12 mouse cellular contexts compared by ENCODE assay signal in the genomic region with DNA sequence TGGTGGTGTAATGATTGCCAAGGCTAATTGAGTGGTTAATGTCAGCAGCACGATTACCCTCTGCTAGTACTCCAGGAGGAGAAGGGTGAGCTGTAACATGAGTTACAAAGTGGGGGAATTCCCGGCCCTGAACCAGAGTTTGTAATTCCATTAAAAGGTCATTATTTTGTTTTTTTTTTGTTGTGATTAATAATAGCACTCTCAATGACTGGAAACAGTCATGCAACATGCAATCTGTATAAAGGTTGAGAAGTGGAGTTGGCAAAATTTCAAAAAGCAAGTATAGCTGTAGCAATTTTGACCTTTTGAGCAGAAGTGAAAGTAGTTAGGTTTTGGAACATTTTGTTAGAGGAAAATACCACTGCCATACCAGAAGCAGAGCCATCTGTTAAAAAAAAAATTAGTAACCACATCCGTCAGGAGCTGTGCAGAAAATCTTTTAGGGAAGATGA. TPM values are rescaled to one million over a fixed set of nuclear protein-coding genes. Genes with fewer than 3 reads are reported as not detected.
DNase-seq lines count a peak whose midpoint lies in the region; ATAC-seq and TF ChIP-seq lines count a peak whose summit lies in the region.
"Had no signal": no experiment of that assay in that cellular context is flagged by ENCODE, and none has a peak within 500 bp of the region (broad histone marks: within the 10 kb centered on the region; RNA-seq: fewer than 3 reads in every experiment).

No protein-coding gene starts in this region.

- H3K79me2 ChIP-seq in liver, adult 2 months (ENCODE audit: control insufficient read depth, insufficient read depth, low read length) = no peaks in the 10 kb centered on the region

- no peak overlapping the region for H3K4me3 ChIP-seq in liver, adult 2 months (ENCODE audit: insufficient read depth, low read depth, low read length)
- H3K4me3 ChIP-seq in forebrain, embryonic 15.5 days = no peak overlapping the region
- H3K4me3 ChIP-seq: erythroblast, embryonic 14.5 days; heart, embryonic 13.5 days; limb, embryonic 10.5 days had no signal

- TF ChIP-seq POLR2A in liver, adult 2 months (IDR thresholded peaks at IDR 0.05; ENCODE audit: extremely low read depth, insufficient read depth, low read length) = no peak

- ATAC-seq in CD4-positive, CD25-positive, alpha-beta regulatory T cell, adult 4 months = peak; percentile 86
- peak; percentile 86 for ATAC-seq in megakaryocyte progenitor cell, adult 5-6 weeks (replicated peaks; ENCODE audit: poor library complexity)
- no peak for ATAC-seq in forebrain, embryonic 15.5 days (replicated peaks)
- ATAC-seq: hindbrain, embryonic 16.5 days had no signal

- H3K36me3 ChIP-seq in liver, adult 2 months (ENCODE audit: control insufficient read depth, insufficient read depth, low read length) = no peaks in the 10 kb centered on the region
- no peaks in the 10 kb centered on the region for H3K36me3 ChIP-seq in forebrain, embryonic 15.5 days
- H3K36me3 ChIP-seq: heart, embryonic 13.5 days; limb, embryonic 10.5 days had no signal

- H3K4me1 ChIP-seq in liver, adult 2 months (ENCODE audit: control insufficient read depth, insufficient read depth, low read length) = no peaks in the 10 kb centered on the region
- no peaks in the 10 kb centered on the region for H3K4me1 ChIP-seq in forebrain, embryonic 15.5 days
- H3K4me1 ChIP-seq: heart, embryonic 13.5 days; limb, embryonic 10.5 days had no signal

- 54% methylated on average over 3 of the region's 3 CpGs for WGBS in liver, adult 2 months
- WGBS in forebrain, embryonic 15.5 days = 64% methylated on average over 3 of the region's 3 CpGs

- no peak for TF ChIP-seq CTCF in liver, adult 2 months (IDR thresholded peaks at IDR 0.05; ENCODE audit: low read depth, low read length)

- no peak overlapping the region for H3K4me2 ChIP-seq in forebrain, embryonic 15.5 days (replicated peaks)
- H3K4me2 ChIP-seq: heart, embryonic 13.5 days had no signal

- DNase-seq in liver, adult 2 months (ENCODE audit: extremely low read depth, low read depth, low spot score) = peak; percentile 29
- no peak for DNase-seq in liver
- peak; percentile 63 for DNase-seq in adrenal gland, postnatal 14 days
- no peak for DNase-seq in T-cell, adult 2 months (ENCODE audit: low spot score)
- DNase-seq: lung, postnatal 14 days had no signal

- no peaks in the 10 kb centered on the region; the same call in 1 of the 2 replicates for H3K27me3 ChIP-seq in liver, adult 2 months (ENCODE audit: control insufficient read depth, insufficient read depth, low read length)
- H3K27me3 ChIP-seq in forebrain, embryonic 15.5 days = no peaks in the 10 kb centered on the region
- H3K27me3 ChIP-seq: heart, embryonic 13.5 days had no signal

- no peak overlapping the region for H3K27ac ChIP-seq in liver, adult 2 months (replicated peaks; ENCODE audit: insufficient read depth, low read depth, low read length)
- no peak overlapping the region for H3K27ac ChIP-seq in forebrain, embryonic 15.5 days (replicated peaks)
- H3K27ac ChIP-seq: heart, embryonic 13.5 days; limb, embryonic 10.5 days had no signal

- H3K9ac ChIP-seq in liver, adult 2 months (ENCODE audit: low read depth, low read length) = no peak overlapping the region
- no peak overlapping the region for H3K9ac ChIP-seq in forebrain, embryonic 15.5 days (replicated peaks)
- H3K9ac ChIP-seq: heart, embryonic 13.5 days had no signal

- no peaks in the 10 kb centered on the region for H3K9me3 ChIP-seq in forebrain, embryonic 15.5 days
- H3K9me3 ChIP-seq: heart, embryonic 13.5 days; limb, embryonic 10.5 days had no signal

RNA-seq across cellular contexts. Expression of a gene that starts 22.4 kb away (rescaled TPM):
- 11.3 and 13.0 TPM in 2 replicates for total RNA-seq in liver, adult 2 months (2014; rRNA removed)
- 9.6 and 9.8 TPM in 2 replicates for polyA plus RNA-seq in liver, adult 2 months (2012; rRNA removed)
- polyA plus RNA-seq in CD4-positive, CD25-positive, alpha-beta regulatory T cell, adult 4 months (2017; shearing (Covaris generic)) = 10 to 100 TPM; 33.0 to 36.0 TPM
- 29.9 and 33.0 TPM in 2 replicates for total RNA-seq in adrenal gland, postnatal 14 days (2021)
- 82.6 and 102 TPM in 2 replicates for total RNA-seq in megakaryocyte progenitor cell, adult 5-6 weeks (2015)
- total RNA-seq in megakaryocyte progenitor cell, adult 5-6 weeks (2017) = 67.8 and 73.8 TPM in 2 replicates
- 45.3 and 47.1 TPM in 2 replicates for polyA plus RNA-seq in forebrain, embryonic 15.5 days (2015; fragmentation: Nextera tagmentation; extraction: Ambion mirVana)

Comparison
In these comparisons a context has a peak if more than half of its experiments do, and no peak if none do; other contexts are left out.
1. DNase-seq: peak in liver, adult 2 months (single experiment) and adrenal gland, postnatal 14 days (single experiment); none in liver (single experiment) and T-cell, adult 2 months (single experiment).